Mouse (Mus musculus): Measurements from ENCODE around the gene Phrf1. TPM values are rescaled to one million over a fixed set of nuclear protein-coding genes. Genes with fewer than 3 reads are reported as not detected.

The Phrf1 gene
- polyA plus RNA-seq, 1 experiment from 2014 or later = 37.2 TPM

DNA sequence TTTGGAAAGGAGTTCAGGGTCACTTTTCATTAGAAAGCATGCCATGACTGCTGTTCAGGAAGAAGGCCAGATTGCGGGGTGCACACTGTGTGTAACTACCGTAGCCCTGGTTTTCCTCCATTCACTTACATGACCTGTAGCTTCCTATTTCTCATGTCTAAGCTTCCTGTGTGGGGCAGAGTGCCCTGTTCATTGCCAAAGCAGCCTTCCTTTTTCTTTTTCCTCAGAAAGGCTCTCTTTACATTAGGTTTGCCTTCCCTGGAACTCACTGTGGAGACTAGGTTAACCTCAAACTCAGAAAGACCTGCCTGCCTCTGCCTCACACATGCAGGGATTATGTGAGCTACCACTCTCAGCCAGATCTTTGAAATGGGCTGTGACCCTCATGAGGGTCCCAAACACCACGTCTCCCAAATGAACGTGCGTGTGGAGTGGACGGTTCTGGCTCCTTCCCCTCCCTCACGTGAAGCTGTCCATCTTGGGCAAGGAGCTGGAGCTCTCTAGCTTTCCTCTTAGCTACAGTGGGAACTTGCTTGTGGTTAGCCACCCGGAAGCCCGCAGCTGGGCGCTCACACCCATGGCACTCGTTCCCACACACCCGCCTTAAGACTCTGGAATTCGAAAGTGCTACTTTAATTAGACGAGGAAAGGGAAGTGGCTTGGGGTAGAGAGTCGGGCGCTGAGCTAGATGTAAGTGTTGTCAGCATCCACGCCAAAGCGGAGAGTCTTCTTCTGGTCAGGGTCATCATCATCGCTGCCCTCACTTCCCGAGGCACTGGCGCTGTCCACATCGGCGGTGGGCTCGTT lies 40.1 kb downstream of the Phrf1 start:
- Histone ChIP-seq H3K27me3 (ENCODE audit: insufficient read depth, low read length) (no peaks in the 10 kb centered on the region), H3K4me3 (replicated peaks; ENCODE audit: low read depth, low read length) (no peak overlapping the region), H3K4me2 (ENCODE audit: low read length) (peak overlapping the region; percentile 21; the same call in 1 of the 2 replicates), H3K9me3 (replicated peaks; ENCODE audit: low read length) (no peaks in the 10 kb centered on the region), H3K27ac (no peak overlapping the region), H3K9ac (ENCODE audit: low read depth, low read length) (no peak overlapping the region), H3K4me1 (replicated peaks; ENCODE audit: insufficient read depth, low read length) (no peaks in the 10 kb centered on the region), H3K36me3 (ENCODE audit: insufficient read depth, low read length) (0 out of 2 replicates have a peak, but pooled peaks cover 3% of the 10 kb centered on the region)
- DNase-seq (ENCODE audit: low spot score) (no peak), ATAC-seq (replicated peaks; ENCODE audit: low FRiP score, low read depth) (no peak)
- 70% methylated on average over 24 of the region's 24 CpGs for WGBS
- no peak for TF ChIP-seq CTCF (IDR thresholded peaks at IDR 0.05; ENCODE audit: low read depth)

DNA sequence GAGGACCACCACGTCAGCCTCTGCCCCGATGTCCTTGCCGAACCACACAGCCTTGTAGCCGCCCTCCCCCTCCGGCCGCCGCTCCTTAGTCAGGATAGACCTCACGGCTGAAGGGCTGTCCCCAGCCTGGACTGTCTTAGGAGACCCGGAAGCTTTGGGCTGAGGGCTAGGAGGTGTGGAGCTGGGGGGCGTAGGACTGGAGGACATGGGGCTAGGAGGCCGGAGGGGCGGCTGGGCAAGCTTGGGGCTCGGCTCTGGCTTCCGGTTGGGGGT lies 40.6 kb downstream of the Phrf1 start:
- H3K4me1 ChIP-seq (replicated peaks; ENCODE audit: insufficient read depth, low read length) = no peaks in the 10 kb centered on the region
- no peaks in the 10 kb centered on the region for H3K36me3 ChIP-seq (ENCODE audit: insufficient read depth, low read length)
- no peaks in the 10 kb centered on the region for H3K27me3 ChIP-seq (ENCODE audit: insufficient read depth, low read length)
- peak overlapping the region; percentile 21; the same call in 1 of the 2 replicates for H3K4me2 ChIP-seq (ENCODE audit: low read length)
- H3K4me3 ChIP-seq (replicated peaks; ENCODE audit: low read depth, low read length) = no peak overlapping the region
- DNase-seq (ENCODE audit: low spot score) (no peak), ATAC-seq (replicated peaks; ENCODE audit: low FRiP score, low read depth) (no peak)
- H3K9me3 ChIP-seq (replicated peaks; ENCODE audit: low read length) = no peaks in the 10 kb centered on the region
- 78% methylated on average over 14 of the region's 14 CpGs for WGBS
- TF ChIP-seq CTCF (IDR thresholded peaks at IDR 0.05; ENCODE audit: low read depth) = no peak
- no peak overlapping the region for H3K27ac ChIP-seq
- H3K9ac ChIP-seq (ENCODE audit: low read depth, low read length) = no peak overlapping the region

GRCm38 (mm10) chr7:141270631-141271030 lies 42.0 kb downstream of the Phrf1 start:
- TF ChIP-seq CTCF (IDR thresholded peaks at IDR 0.05; ENCODE audit: low read depth) = no peak
- ATAC-seq (replicated peaks; ENCODE audit: low FRiP score, low read depth) (no peak), DNase-seq (ENCODE audit: low spot score) (no peak)
- Histone ChIP-seq H3K4me2 (ENCODE audit: low read length) (no peak overlapping the region), H3K4me1 (replicated peaks; ENCODE audit: insufficient read depth, low read length) (no peaks in the 10 kb centered on the region), H3K9me3 (replicated peaks; ENCODE audit: low read length) (no peaks in the 10 kb centered on the region), H3K27ac (no peak overlapping the region), H3K36me3 (ENCODE audit: insufficient read depth, low read length) (no peaks in the 10 kb centered on the region), H3K4me3 (replicated peaks; ENCODE audit: low read depth, low read length) (no peak overlapping the region), H3K27me3 (ENCODE audit: insufficient read depth, low read length) (no peaks in the 10 kb centered on the region), H3K9ac (ENCODE audit: low read depth, low read length) (no peak overlapping the region)
- WGBS = 74% methylated on average over 3 of the region's 3 CpGs

DNA sequence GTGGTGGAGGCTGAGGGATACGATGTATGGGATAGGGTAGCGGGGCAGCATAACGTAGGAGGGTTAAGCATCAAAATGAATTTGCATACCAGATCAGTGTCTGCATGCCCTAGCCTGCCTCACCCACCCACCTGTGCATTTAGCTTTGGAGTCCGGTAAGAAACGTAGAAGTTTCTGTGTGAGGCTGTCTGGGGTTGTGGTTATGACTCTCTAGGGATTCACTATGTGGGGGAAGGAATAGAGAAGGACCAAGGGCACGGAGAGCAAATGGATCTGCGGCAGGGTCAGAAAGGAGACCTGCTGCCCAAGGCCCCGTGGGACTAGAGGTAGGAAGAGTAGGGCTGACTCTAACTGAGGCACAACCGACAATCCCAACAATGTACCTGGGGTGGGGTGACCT lies 46.8 kb downstream of the Phrf1 start:
- Histone ChIP-seq H3K36me3 (ENCODE audit: insufficient read depth, low read length) (no peaks in the 10 kb centered on the region), H3K27me3 (ENCODE audit: insufficient read depth, low read length) (no peaks in the 10 kb centered on the region), H3K4me3 (replicated peaks; ENCODE audit: low read depth, low read length) (no peak overlapping the region), H3K4me1 (replicated peaks; ENCODE audit: insufficient read depth, low read length) (peaks cover 15% of the 10 kb centered on the region), H3K9ac (ENCODE audit: low read depth, low read length) (no peak overlapping the region), H3K9me3 (replicated peaks; ENCODE audit: low read length) (no peaks in the 10 kb centered on the region), H3K27ac (no peak overlapping the region), H3K4me2 (ENCODE audit: low read length) (no peak overlapping the region)
- TF ChIP-seq CTCF (IDR thresholded peaks at IDR 0.05; ENCODE audit: low read depth) = no peak
- WGBS = 81% methylated on average over 9 of the region's 9 CpGs
- DNase-seq (ENCODE audit: low spot score) = no peak
- ATAC-seq (replicated peaks; ENCODE audit: low FRiP score, low read depth) = no peak

DNA sequence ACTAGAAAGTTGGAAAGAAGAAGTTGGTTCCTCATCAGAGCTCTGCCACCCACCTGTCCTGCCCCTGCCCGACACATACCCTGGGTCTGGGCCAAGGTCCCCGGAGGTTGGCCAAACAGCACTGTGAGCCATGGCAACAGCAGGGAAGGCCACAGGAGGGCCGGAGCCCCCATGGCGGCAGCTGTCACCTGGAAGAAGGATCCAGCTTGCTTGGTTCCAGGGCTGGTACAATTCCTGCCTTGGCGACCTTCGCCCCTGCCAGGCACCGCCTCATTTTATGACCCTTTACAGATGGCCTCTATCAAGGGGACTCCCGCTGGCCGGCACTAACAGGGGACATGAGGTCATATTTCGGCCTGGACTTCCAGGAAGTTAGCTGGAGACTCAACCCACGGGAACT lies 48.0 kb downstream of the Phrf1 start, which contains the start of gene Cdhr5:
Cdhr5 (minus strand) TSS at position 241 of the 400 bp plus-strand sequence.
- DNase-seq (ENCODE audit: low spot score) = peak; percentile 39
- WGBS = 18% methylated on average over 11 of the region's 11 CpGs
- no peak for TF ChIP-seq CTCF (IDR thresholded peaks at IDR 0.05; ENCODE audit: low read depth)
- H3K27ac ChIP-seq = peak within 1 kb of the TSS; percentile 60
- no peak within 1 kb of the TSS for H3K4me3 ChIP-seq (replicated peaks; ENCODE audit: low read depth, low read length)
- H3K4me1 ChIP-seq (replicated peaks; ENCODE audit: insufficient read depth, low read length) = peaks cover 15% of the 10 kb centered on the region
- no peaks in the 10 kb centered on the region for H3K27me3 ChIP-seq (ENCODE audit: insufficient read depth, low read length)
- ATAC-seq (replicated peaks; ENCODE audit: low FRiP score, low read depth) = no peak; the same call in 1 of the 2 replicates
- H3K4me2 ChIP-seq (ENCODE audit: low read length) = peak within 1 kb of the TSS; percentile 36
- H3K36me3 ChIP-seq (ENCODE audit: insufficient read depth, low read length) = no peaks in the 10 kb centered on the region
- no peaks in the 10 kb centered on the region for H3K9me3 ChIP-seq (replicated peaks; ENCODE audit: low read length)
- H3K9ac ChIP-seq (ENCODE audit: low read depth, low read length) = 0 out of 2 replicates have a peak within 1 kb of the TSS, but pooled peaks have one; percentile 13

DNA sequence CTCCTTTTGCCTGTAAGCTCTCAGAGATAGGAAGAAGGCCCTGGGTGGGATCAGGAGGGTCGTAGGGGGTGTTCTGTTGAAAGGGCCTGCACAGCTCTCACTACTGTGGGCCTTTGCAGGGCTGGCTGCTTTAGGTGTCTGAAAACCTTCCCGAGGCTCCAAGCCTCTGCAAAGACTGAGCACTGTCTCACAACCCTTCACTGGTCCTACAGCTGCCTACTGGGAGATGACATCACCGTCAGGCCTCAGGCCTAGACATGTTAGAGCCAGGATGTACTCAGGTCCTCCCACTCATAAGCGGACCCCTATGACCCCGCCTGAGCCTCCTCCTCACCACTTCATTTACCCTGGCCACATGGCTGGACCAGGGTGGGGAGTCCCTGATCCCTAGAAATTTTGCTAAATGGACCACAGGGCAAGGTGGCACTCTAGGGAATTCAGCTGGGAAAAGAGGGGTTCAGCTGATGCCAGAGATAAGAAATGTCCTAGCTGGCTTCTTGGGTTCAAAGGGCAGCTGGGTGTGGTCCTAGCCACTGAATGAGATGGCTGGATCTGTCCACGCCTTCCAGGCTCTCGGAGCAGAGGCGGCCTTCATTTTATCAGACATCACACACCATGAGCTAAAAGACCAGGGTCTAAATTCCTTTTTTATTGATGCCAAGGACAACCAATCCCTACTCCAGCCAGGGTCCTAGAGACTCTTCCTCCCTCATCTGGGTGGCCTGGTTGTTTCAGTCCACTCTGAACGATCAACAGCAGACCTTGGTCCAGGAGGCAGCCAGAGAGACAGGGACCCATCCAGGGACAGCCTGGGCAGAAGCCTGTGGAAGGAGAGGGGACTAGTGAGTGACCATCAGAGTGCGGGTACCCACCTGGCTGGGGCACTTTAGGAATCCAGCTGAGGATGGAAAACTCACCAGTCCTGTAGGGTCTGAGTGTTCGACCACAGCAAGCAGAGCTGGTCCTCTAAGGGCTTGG lies 49.4 kb downstream of the Phrf1 start:
- Histone ChIP-seq H3K9ac (ENCODE audit: low read depth, low read length) (peak overlapping the region; percentile 46; the same call in 1 of the 2 replicates), H3K4me1 (replicated peaks; ENCODE audit: insufficient read depth, low read length) (peaks cover 15% of the 10 kb centered on the region), H3K4me2 (ENCODE audit: low read length) (peak overlapping the region; percentile 88), H3K27ac (no peak overlapping the region), H3K9me3 (replicated peaks; ENCODE audit: low read length) (no peaks in the 10 kb centered on the region), H3K4me3 (replicated peaks; ENCODE audit: low read depth, low read length) (no peak overlapping the region), H3K27me3 (ENCODE audit: insufficient read depth, low read length) (no peaks in the 10 kb centered on the region), H3K36me3 (ENCODE audit: insufficient read depth, low read length) (no peaks in the 10 kb centered on the region)
- no peak for DNase-seq (ENCODE audit: low spot score)
- WGBS = 76% methylated on average over 11 of the region's 11 CpGs
- TF ChIP-seq CTCF (IDR thresholded peaks at IDR 0.05; ENCODE audit: low read depth) = no peak
- no peak for ATAC-seq (replicated peaks; ENCODE audit: low FRiP score, low read depth)

Measured in kidney, postnatal 0 days (tissue).